Mouse (Mus musculus) forebrain, embryonic 13.5 days (tissue): Measurements from ENCODE around the gene Trip11. TPM values are rescaled to one million over a fixed set of nuclear protein-coding genes. Genes with fewer than 3 reads are reported as not detected.
"Not testable (repeated sequence)": the region's sequence is repeated elsewhere in the genome, so short reads cannot be mapped to it uniquely, and the experiment has no call there.

Experiments
- ATAC-seq: fragments of 200-750 bp; cut with Nextera tagmentation; 2 replicates; pipeline ENCODE4 v1.8.0; 2017
- H3K27ac ChIP-seq: fragments of 300-500 bp; sonication (generic); 2 replicates; pipeline ENCODE4 v1.5.1; 2015; ENCODE audit warnings: inconsistent platforms, mild to moderate bottlenecking, moderate library complexity
- H3K27me3 ChIP-seq: fragments of 300-500 bp; sonication (generic); 2 replicates; pipeline ENCODE4 v1.6.1; 2015; ENCODE audit warnings: mild to moderate bottlenecking, inconsistent platforms
- H3K36me3 ChIP-seq: fragments of 300-500 bp; sonication (generic); 2 replicates; pipeline ENCODE4 v1.6.1; 2015; ENCODE audit warnings: mild to moderate bottlenecking, inconsistent platforms; ENCODE audit not compliant: poor library complexity, severe bottlenecking
- H3K4me1 ChIP-seq: fragments of 300-500 bp; sonication (generic); 2 replicates; pipeline ENCODE4 v1.6.1; 2015; ENCODE audit warnings: inconsistent platforms
- H3K4me2 ChIP-seq: fragments of 300-500 bp; sonication (generic); 2 replicates; pipeline ENCODE4 v1.6.1; 2015; ENCODE audit warnings: inconsistent platforms, mild to moderate bottlenecking, moderate library complexity
- H3K4me3 ChIP-seq: fragments of 300-500 bp; sonication (generic); 2 replicates; pipeline ENCODE4 v1.5.1; 2015; ENCODE audit warnings: mild to moderate bottlenecking, inconsistent platforms
- H3K9ac ChIP-seq: fragments of 300-500 bp; sonication (generic); 2 replicates; pipeline ENCODE4 v1.6.1; 2015; ENCODE audit warnings: mild to moderate bottlenecking, inconsistent platforms
- H3K9me3 ChIP-seq: fragments of 300-500 bp; sonication (generic); replicated peaks from 2 replicates; pipeline ENCODE4 v1.6.1; 2016; ENCODE audit warnings: inconsistent platforms
- WGBS: fragments of 180-500 bp; shearing (Covaris S2); methylation state at CpG from one replicate; pipeline ENCODE4 v1.1.7; 2015; 5-methylcytosine and 5-hydroxymethylcytosine counted together
- polyA plus RNA-seq: library from polyadenylated mRNA; unstranded; fragments of >200 nt; fragmentation: Nextera tagmentation; extraction: Ambion mirVana; gene quantifications from 2 replicates; pipeline ENCODE4 v1.2.1, GENCODE M21; 2015

Gene Trip11
- 23.6 and 24.0 TPM in 2 replicates for polyA plus RNA-seq

GRCm38 (mm10) chr12:101912626-101913490, at the start of gene Trip11:
TSS of gene Trip11 (minus strand) at chr12:101913267.
- Histone ChIP-seq H3K27ac (peak within 1 kb of the TSS; percentile 44), H3K9ac (peak within 1 kb of the TSS; percentile 94), H3K4me1 (peaks cover 24% of the 10 kb centered on the region), H3K36me3 (peaks cover 10% of the 10 kb centered on the region), H3K4me3 (peak within 1 kb of the TSS; percentile 95), H3K27me3 (no peaks in the 10 kb centered on the region), H3K9me3 (no peaks in the 10 kb centered on the region), H3K4me2 (peak within 1 kb of the TSS; percentile 84)
- WGBS = under 1% methylated on average over 69 of the region's 69 CpGs
- peak; percentile 97 for ATAC-seq

DNA sequence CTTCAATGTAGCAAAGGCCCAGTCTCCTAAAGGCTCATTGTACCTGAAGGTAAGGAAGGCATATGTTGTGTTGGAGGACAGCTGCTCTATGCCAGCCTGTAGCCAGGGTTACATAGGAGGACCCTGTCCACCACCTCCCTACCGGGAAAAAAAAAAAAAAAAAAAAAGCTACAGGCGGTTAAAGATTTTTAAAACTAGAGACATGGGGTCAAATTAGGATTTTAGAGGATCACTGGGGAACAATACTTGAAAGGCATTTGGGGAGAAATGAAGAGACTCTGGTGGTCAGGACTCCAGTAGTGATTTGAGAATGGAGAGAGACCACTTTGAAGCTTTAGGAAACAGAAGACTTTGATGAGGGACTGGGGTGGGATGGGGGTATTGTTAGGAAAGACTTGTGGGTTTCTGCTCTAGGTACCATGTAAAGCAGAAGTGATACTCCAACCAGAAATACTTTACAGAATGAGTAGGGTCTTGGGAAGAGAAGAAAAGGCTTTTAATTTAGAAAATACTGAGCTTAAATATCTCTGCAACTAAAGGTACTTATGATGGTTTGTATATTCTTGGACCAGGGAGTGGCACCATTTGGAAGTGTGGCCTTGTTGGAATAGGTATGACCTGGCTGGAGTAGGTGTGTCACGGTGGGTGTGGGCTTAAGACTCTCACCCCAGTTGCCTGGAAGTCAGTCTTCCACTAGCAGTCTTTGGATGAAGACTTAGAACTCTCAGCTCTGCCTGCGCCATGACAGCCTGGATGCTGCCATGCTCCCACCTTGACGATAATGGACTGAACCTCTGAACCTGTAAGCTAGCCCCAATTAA, 46.1 kb upstream of the Trip11 start:
- Histone ChIP-seq H3K4me1 (peaks cover 10% of the 10 kb centered on the region), H3K4me3 (0 out of 2 replicates have a peak overlapping the region, but pooled peaks have one; percentile 84), H3K4me2 (peak overlapping the region; percentile 70)
- not testable (repeated sequence) for H3K36me3 ChIP-seq, H3K27me3 ChIP-seq, ATAC-seq, H3K27ac ChIP-seq, H3K9me3 ChIP-seq, H3K9ac ChIP-seq
- WGBS = 97% methylated on average over 5 of the region's 5 CpGs

DNA sequence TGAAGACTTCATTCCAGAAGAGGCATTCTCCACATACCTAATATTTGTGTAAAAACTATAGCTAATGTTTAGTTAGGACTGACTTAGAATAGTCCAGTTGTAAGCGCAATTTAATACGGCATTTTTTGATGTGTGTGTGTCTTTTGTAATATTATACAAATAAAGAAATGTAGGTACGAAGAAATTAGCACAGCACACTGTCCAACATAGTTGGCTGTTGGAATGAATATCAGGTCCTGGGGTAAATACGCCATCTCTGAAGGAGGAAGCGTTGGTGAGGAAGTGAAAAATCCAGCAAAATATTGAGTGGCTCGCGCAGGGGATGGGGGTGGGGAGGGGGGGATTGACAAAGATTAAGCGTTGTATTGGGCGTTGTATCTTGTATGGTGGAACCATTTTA, 45.5 kb upstream of the Trip11 start:
- H3K4me1 ChIP-seq = peaks cover 10% of the 10 kb centered on the region
- no peak overlapping the region for H3K27ac ChIP-seq
- 61% methylated on average over 9 of the region's 9 CpGs for WGBS
- ATAC-seq = peak; percentile 1; the same call in 1 of the 2 replicates
- H3K27me3 ChIP-seq = no peaks in the 10 kb centered on the region
- H3K9ac ChIP-seq = no peak overlapping the region
- H3K4me2 ChIP-seq = peak overlapping the region; percentile 70
- peak overlapping the region; percentile 84 for H3K4me3 ChIP-seq
- no peaks in the 10 kb centered on the region for H3K9me3 ChIP-seq
- no peaks in the 10 kb centered on the region for H3K36me3 ChIP-seq

DNA sequence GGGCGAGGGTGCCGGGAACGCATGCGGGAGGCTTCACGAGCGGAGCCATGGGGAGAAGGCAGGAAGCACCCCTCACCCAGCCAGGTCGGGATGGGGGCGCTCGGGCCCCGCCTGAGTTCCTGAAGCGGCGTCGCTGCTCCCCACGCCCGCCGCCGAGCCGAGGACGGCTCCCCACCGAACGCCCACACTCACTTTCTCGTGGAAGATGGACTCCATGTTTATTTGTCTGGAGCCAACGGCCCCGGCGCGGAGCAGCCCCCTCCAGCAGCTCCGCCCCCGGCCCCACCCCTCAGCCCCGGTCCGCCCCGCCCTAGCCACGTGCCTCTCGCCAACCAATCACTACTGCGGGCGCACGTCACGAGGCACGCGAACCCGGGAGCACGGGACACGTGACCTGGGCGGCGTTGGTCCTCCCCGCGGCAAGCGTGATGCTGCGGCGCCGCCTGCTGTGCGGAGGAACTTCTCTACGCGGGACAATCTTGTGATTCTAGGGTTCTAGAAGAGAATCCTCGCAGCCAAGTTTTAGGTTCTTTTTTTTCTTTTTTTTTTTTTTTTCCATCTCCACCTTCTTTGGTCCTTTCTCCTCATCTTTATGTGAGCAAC, 45.0 kb upstream of the Trip11 start, which contains the start of gene Atxn3:
Gene Atxn3, minus strand, starts transcription at position 305 of the 603 bp plus-strand sequence.
- H3K36me3 ChIP-seq = no peaks in the 10 kb centered on the region
- ATAC-seq = peak; percentile 99
- peak within 1 kb of the TSS; percentile 70 for H3K4me2 ChIP-seq
- peak within 1 kb of the TSS; percentile 45; the same call in 1 of the 2 replicates for H3K27ac ChIP-seq
- no peaks in the 10 kb centered on the region for H3K27me3 ChIP-seq
- 0% methylated on average over 43 of the region's 54 CpGs for WGBS
- peaks cover 10% of the 10 kb centered on the region for H3K4me1 ChIP-seq
- peak within 1 kb of the TSS; percentile 82 for H3K9ac ChIP-seq
- H3K9me3 ChIP-seq = no peaks in the 10 kb centered on the region
- H3K4me3 ChIP-seq = peak within 1 kb of the TSS; percentile 84

DNA sequence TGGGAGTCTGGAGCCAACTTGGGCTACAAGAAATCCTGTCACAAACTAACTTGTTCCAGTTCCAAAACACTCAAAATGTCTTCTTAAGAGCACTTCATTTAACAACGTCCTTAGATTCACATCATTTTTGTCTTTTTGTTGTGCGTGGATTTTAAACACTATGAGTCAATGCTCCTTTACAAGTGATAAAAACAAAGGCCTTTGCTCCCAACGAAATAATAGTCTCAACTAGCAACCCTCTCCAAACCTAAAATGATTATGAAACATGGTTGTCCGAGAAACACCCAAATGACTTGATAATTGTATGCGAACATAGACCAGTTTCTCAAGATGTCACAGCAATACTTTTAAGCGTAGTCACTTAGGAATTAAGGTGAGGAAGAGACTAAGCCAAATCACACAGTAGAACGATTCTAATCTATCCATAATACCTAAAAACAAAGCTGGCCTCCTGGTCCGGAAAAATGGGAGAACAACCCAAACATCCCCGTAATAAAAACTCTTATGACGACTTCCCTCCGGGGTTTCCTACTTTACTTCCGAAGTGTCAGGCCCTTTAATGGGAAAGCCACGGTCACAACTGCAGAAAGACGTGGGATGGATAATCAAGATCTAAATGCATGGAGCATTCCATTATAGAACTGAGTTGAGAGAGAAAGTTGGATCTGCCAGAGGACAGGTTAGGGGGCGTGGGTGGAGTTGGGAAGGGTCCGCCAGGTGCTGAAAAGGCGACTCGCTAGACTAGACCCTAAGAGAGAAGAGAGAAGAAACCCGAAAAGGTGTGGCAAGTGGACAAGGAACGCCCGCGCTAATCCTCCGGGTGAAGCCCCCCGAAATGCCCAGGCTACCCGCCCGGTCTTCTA, 44.2 kb upstream of the Trip11 start:
- Histone ChIP-seq H3K27me3 (no peaks in the 10 kb centered on the region), H3K27ac (peak overlapping the region; percentile 45; the same call in 1 of the 2 replicates), H3K4me3 (peak overlapping the region; percentile 84), H3K9me3 (no peaks in the 10 kb centered on the region), H3K4me2 (peak overlapping the region; percentile 70), H3K4me1 (peaks cover 10% of the 10 kb centered on the region), H3K9ac (peak overlapping the region; percentile 82), H3K36me3 (no peaks in the 10 kb centered on the region)
- 12% methylated on average over 26 of the region's 26 CpGs for WGBS
- no peak for ATAC-seq

DNA sequence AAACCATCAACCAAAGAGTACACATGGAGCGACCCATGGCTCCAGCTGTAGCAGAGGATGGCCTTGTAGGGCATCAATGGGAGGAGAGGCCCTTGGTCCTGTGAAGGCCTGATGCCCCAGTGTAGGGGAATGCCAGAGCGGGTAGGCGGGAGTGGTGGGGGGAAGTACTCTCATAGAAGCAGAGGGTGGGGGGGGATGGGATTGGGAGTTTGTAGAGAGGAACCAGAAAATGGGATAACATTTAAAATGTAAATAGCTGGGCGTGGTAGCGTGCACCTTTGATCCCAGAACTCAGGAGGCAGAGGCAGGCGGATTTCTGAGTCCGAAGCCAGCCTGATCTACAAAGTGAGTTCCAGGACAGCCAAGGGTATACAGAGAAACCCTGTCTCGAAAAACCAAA, 42.8 kb upstream of the Trip11 start:
- H3K4me3 ChIP-seq, ATAC-seq, H3K4me2 ChIP-seq, H3K27ac ChIP-seq, H3K9me3 ChIP-seq, H3K36me3 ChIP-seq, H3K9ac ChIP-seq, H3K27me3 ChIP-seq: not testable (repeated sequence)
- WGBS = 95% methylated on average over 8 of the region's 8 CpGs
- H3K4me1 ChIP-seq = peaks cover 10% of the 10 kb centered on the region

DNA sequence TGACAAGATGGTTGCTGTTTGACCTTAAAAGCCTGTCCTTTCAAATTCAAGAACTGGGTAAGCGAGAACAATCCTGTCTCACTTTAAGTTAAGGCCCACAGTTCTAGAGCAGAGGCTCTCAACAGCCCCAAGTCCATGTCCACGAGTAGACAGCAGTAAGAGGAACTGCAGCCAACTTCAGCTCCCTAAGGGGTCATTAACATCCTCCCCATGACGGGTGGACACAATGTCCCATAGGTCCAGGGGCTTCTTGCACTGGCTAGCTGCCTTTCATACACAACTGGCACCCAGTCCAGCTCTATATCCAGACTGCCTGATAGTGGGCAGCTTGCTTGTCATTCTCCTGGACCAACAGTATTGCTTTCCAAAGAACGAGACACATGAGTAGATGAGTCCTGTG, 35.7 kb upstream of the Trip11 start:
- Histone ChIP-seq H3K4me3 (no peak overlapping the region), H3K9me3 (no peaks in the 10 kb centered on the region), H3K27me3 (no peaks in the 10 kb centered on the region), H3K9ac (no peak overlapping the region), H3K4me1 (no peaks in the 10 kb centered on the region), H3K4me2 (no peak overlapping the region), H3K27ac (no peak overlapping the region), H3K36me3 (peaks cover 30% of the 10 kb centered on the region)
- ATAC-seq = no peak
- WGBS = 82% methylated on average over 4 of the region's 4 CpGs

GRCm38 (mm10) chr12:101947986-101948385, 34.9 kb upstream of the Trip11 start:
- Histone ChIP-seq H3K4me1 (no peaks in the 10 kb centered on the region), H3K27ac (no peak overlapping the region), H3K9ac (no peak overlapping the region), H3K27me3 (no peaks in the 10 kb centered on the region), H3K36me3 (peaks cover 34% of the 10 kb centered on the region), H3K9me3 (no peaks in the 10 kb centered on the region), H3K4me2 (no peak overlapping the region), H3K4me3 (no peak overlapping the region)
- WGBS = 93% methylated on average over 8 of the region's 8 CpGs
- no peak for ATAC-seq

DNA sequence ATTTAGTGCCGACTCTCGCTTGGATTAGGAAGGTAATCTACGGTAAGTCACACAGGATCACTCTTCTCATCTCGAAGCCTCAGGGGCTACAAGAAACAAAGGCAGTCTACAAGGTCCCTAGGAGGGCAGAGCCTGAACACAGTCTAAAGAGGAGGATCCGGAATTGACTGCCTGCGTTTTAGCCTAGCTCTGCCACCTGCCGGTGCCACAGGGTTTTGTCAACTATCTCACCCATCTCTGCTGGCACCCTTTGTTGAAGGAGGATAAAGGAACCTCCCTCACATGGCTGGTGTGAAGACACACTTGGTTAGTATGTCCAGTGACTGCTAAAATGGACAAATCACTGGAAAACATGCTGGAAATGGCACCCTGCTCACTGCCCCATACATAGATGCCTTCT, 24.5 kb upstream of the Trip11 start:
- H3K9ac ChIP-seq = no peak overlapping the region
- H3K4me2 ChIP-seq = no peak overlapping the region
- no peaks in the 10 kb centered on the region for H3K9me3 ChIP-seq
- H3K36me3 ChIP-seq = peaks cover 83% of the 10 kb centered on the region
- no peaks in the 10 kb centered on the region for H3K27me3 ChIP-seq
- 88% methylated on average over 7 of the region's 7 CpGs for WGBS
- H3K27ac ChIP-seq = no peak overlapping the region
- H3K4me1 ChIP-seq = no peaks in the 10 kb centered on the region
- ATAC-seq = no peak
- no peak overlapping the region for H3K4me3 ChIP-seq

DNA sequence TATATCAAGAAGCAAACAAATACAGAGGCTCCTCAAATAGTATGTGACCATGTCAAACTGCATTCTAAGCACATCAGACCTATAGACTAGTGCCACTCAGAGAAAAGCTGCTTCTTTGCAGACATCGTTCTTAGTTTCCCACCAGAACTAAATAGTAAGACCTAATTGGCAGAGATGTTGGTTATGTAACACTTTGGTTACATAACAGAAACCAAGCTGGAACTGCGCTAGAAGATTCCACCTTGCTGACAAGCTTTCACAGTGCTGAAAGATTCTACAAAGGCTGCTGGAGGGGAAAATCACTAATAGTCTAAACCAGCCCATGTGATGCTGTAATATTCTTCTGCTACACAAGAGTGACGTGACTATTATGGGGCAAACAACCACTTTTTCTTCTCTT, 22.2 kb upstream of the Trip11 start:
- no peak overlapping the region for H3K9ac ChIP-seq
- no peak for ATAC-seq
- H3K4me3 ChIP-seq = no peak overlapping the region
- H3K4me1 ChIP-seq = no peaks in the 10 kb centered on the region
- no peak overlapping the region for H3K4me2 ChIP-seq
- H3K27ac ChIP-seq = no peak overlapping the region
- no peaks in the 10 kb centered on the region for H3K9me3 ChIP-seq
- H3K27me3 ChIP-seq = no peaks in the 10 kb centered on the region
- WGBS = 96% methylated on average over 3 of the region's 3 CpGs
- peaks cover 88% of the 10 kb centered on the region for H3K36me3 ChIP-seq

GRCm38 (mm10) chr12:101928423-101928822, 15.4 kb upstream of the Trip11 start:
- Histone ChIP-seq H3K27ac (no peak overlapping the region), H3K4me1 (no peaks in the 10 kb centered on the region), H3K36me3 (peaks cover 83% of the 10 kb centered on the region), H3K9me3 (no peaks in the 10 kb centered on the region), H3K4me2 (no peak overlapping the region), H3K27me3 (no peaks in the 10 kb centered on the region), H3K4me3 (no peak overlapping the region), H3K9ac (no peak overlapping the region)
- WGBS = 85% methylated on average over 1 of the region's 1 CpGs
- ATAC-seq = no peak
